Mouse (Mus musculus): ENCODE measurements around the gene Snx19. TPM values are rescaled to one million over a fixed set of nuclear protein-coding genes. Genes with fewer than 3 reads are reported as not detected.

The Snx19 gene
- polyA plus RNA-seq, 1 experiment from 2014 or later = 8.6 TPM

DNA sequence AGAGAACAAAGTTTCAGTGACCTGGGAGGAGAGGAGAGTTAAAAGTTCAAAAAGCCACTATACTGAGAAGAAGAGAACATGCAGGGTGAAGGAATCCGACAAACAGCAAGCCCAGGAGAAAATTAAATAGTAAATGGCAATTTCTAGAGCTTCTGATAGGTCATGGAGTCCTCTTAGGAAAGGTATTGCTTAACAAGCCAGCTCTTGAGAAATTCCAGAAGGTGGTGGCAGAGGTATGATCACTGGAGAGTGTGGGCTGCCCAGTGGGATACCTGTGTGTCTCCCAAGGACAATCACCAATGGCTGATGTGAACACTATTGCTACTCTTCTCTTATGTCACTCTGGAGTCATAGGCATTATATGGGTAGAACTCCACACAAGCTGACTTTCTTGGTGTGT lies 19.2 kb downstream of the Snx19 start:
- TF ChIP-seq CTCF (IDR thresholded peaks at IDR 0.05; ENCODE audit: low read depth) = no peak
- no peaks in the 10 kb centered on the region for H3K27me3 ChIP-seq (replicated peaks; ENCODE audit: control insufficient read depth, insufficient read depth, low read length)
- H3K36me3 ChIP-seq (ENCODE audit: control insufficient read depth, insufficient read depth) = peaks cover 54% of the 10 kb centered on the region
- H3K27ac ChIP-seq (ENCODE audit: low read depth, low read length) = peak overlapping the region; percentile 54
- no peak overlapping the region for H3K4me2 ChIP-seq (replicated peaks; ENCODE audit: low read depth)
- no peaks in the 10 kb centered on the region for H3K9me3 ChIP-seq (ENCODE audit: control insufficient read depth)
- no peak overlapping the region for H3K9ac ChIP-seq (ENCODE audit: low read depth, low read length)
- no peaks in the 10 kb centered on the region for H3K4me1 ChIP-seq (replicated peaks; ENCODE audit: control insufficient read depth, insufficient read depth, low read length)
- ATAC-seq = no peak
- no peak overlapping the region for H3K4me3 ChIP-seq (ENCODE audit: low read depth, low read length)
- 93% methylated on average over 1 of the region's 1 CpGs for WGBS

GRCm38 (mm10) chr9:30448459-30448858 lies 21.6 kb downstream of the Snx19 start:
- Histone ChIP-seq H3K27ac (ENCODE audit: low read depth, low read length) (no peak overlapping the region), H3K9ac (ENCODE audit: low read depth, low read length) (no peak overlapping the region), H3K36me3 (ENCODE audit: control insufficient read depth, insufficient read depth) (peaks cover 43% of the 10 kb centered on the region), H3K27me3 (replicated peaks; ENCODE audit: control insufficient read depth, insufficient read depth, low read length) (no peaks in the 10 kb centered on the region), H3K4me3 (ENCODE audit: low read depth, low read length) (no peak overlapping the region), H3K4me1 (replicated peaks; ENCODE audit: control insufficient read depth, insufficient read depth, low read length) (no peaks in the 10 kb centered on the region), H3K9me3 (ENCODE audit: control insufficient read depth) (no peaks in the 10 kb centered on the region), H3K4me2 (replicated peaks; ENCODE audit: low read depth) (no peak overlapping the region)
- WGBS = 47% methylated on average over 4 of the region's 4 CpGs
- no peak for ATAC-seq
- TF ChIP-seq CTCF (IDR thresholded peaks at IDR 0.05; ENCODE audit: low read depth) = peak; percentile 68

GRCm38 (mm10) chr9:30449862-30450261 lies 23.0 kb downstream of the Snx19 start:
- Histone ChIP-seq H3K4me3 (ENCODE audit: low read depth, low read length) (no peak overlapping the region), H3K4me2 (replicated peaks; ENCODE audit: low read depth) (no peak overlapping the region), H3K27ac (ENCODE audit: low read depth, low read length) (no peak overlapping the region), H3K9me3 (ENCODE audit: control insufficient read depth) (no peaks in the 10 kb centered on the region), H3K36me3 (ENCODE audit: control insufficient read depth, insufficient read depth) (peaks cover 36% of the 10 kb centered on the region), H3K9ac (ENCODE audit: low read depth, low read length) (no peak overlapping the region), H3K4me1 (replicated peaks; ENCODE audit: control insufficient read depth, insufficient read depth, low read length) (no peaks in the 10 kb centered on the region), H3K27me3 (replicated peaks; ENCODE audit: control insufficient read depth, insufficient read depth, low read length) (no peaks in the 10 kb centered on the region)
- TF ChIP-seq CTCF (IDR thresholded peaks at IDR 0.05; ENCODE audit: low read depth) = no peak
- ATAC-seq = no peak
- 58% methylated on average over 2 of the region's 2 CpGs for WGBS

DNA sequence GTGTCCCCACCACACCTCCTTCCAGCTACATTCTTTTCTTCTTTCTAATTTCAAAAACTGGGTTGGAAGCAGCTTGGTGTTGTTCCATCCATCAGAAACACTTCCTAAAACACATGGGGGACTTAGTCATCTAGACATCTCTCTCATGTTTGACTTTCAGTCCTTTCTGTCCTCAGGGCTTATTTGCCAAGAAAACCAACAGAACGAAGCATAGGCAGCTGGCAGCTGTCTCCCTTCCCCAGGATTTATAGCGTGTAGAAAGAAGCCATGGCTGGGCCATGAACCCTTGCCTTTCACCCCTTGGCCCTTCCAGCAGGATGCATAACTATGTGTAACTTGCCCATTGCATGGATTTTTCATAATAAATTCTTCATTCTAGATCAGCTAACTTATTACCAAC lies 23.9 kb downstream of the Snx19 start:
- ATAC-seq = no peak
- H3K27ac ChIP-seq (ENCODE audit: low read depth, low read length) = no peak overlapping the region
- 69% methylated on average over 2 of the region's 2 CpGs for WGBS
- H3K4me1 ChIP-seq (replicated peaks; ENCODE audit: control insufficient read depth, insufficient read depth, low read length) = no peaks in the 10 kb centered on the region
- H3K27me3 ChIP-seq (replicated peaks; ENCODE audit: control insufficient read depth, insufficient read depth, low read length) = no peaks in the 10 kb centered on the region
- H3K36me3 ChIP-seq (ENCODE audit: control insufficient read depth, insufficient read depth) = peaks cover 31% of the 10 kb centered on the region
- H3K4me2 ChIP-seq (replicated peaks; ENCODE audit: low read depth) = no peak overlapping the region
- TF ChIP-seq CTCF (IDR thresholded peaks at IDR 0.05; ENCODE audit: low read depth) = no peak
- no peaks in the 10 kb centered on the region for H3K9me3 ChIP-seq (ENCODE audit: control insufficient read depth)
- H3K9ac ChIP-seq (ENCODE audit: low read depth, low read length) = no peak overlapping the region
- H3K4me3 ChIP-seq (ENCODE audit: low read depth, low read length) = no peak overlapping the region

GRCm38 (mm10) chr9:30454527-30454926 lies 27.6 kb downstream of the Snx19 start:
- Histone ChIP-seq H3K27ac (ENCODE audit: low read depth, low read length) (no peak overlapping the region), H3K9me3 (ENCODE audit: control insufficient read depth) (no peaks in the 10 kb centered on the region), H3K4me2 (replicated peaks; ENCODE audit: low read depth) (no peak overlapping the region), H3K36me3 (ENCODE audit: control insufficient read depth, insufficient read depth) (peaks cover 11% of the 10 kb centered on the region; the same call in 1 of the 2 replicates), H3K4me1 (replicated peaks; ENCODE audit: control insufficient read depth, insufficient read depth, low read length) (no peaks in the 10 kb centered on the region), H3K27me3 (replicated peaks; ENCODE audit: control insufficient read depth, insufficient read depth, low read length) (no peaks in the 10 kb centered on the region), H3K4me3 (ENCODE audit: low read depth, low read length) (no peak overlapping the region), H3K9ac (ENCODE audit: low read depth, low read length) (no peak overlapping the region)
- no peak for ATAC-seq
- TF ChIP-seq CTCF (IDR thresholded peaks at IDR 0.05; ENCODE audit: low read depth) = no peak
- WGBS = 69% methylated on average over 2 of the region's 2 CpGs

- 76% methylated on average over 6 of the region's 6 CpGs for WGBS
- no peak for ATAC-seq
These were observed 29.3 kb downstream of the Snx19 start for GRCm38 (mm10) chr9:30456250-30456649.

GRCm38 (mm10) chr9:30460501-30460900 lies 33.6 kb downstream of the Snx19 start:
- Histone ChIP-seq H3K4me2 (replicated peaks; ENCODE audit: low read depth) (no peak overlapping the region), H3K27me3 (replicated peaks; ENCODE audit: control insufficient read depth, insufficient read depth, low read length) (no peaks in the 10 kb centered on the region), H3K9ac (ENCODE audit: low read depth, low read length) (no peak overlapping the region), H3K4me1 (replicated peaks; ENCODE audit: control insufficient read depth, insufficient read depth, low read length) (no peaks in the 10 kb centered on the region), H3K27ac (ENCODE audit: low read depth, low read length) (no peak overlapping the region), H3K9me3 (ENCODE audit: control insufficient read depth) (no peaks in the 10 kb centered on the region), H3K36me3 (ENCODE audit: control insufficient read depth, insufficient read depth) (peaks cover 36% of the 10 kb centered on the region), H3K4me3 (ENCODE audit: low read depth, low read length) (no peak overlapping the region)
- 58% methylated on average over 8 of the region's 8 CpGs for WGBS
- TF ChIP-seq CTCF (IDR thresholded peaks at IDR 0.05; ENCODE audit: low read depth) = no peak
- no peak for ATAC-seq

More at GRCm38 (mm10) chr9:30456250-30456649, 29.3 kb downstream of the Snx19 start:
- peaks cover 5% of the 10 kb centered on the region; the same call in 1 of the 2 replicates for H3K36me3 ChIP-seq (ENCODE audit: control insufficient read depth, insufficient read depth)
- H3K27me3 ChIP-seq (replicated peaks; ENCODE audit: control insufficient read depth, insufficient read depth, low read length) = no peaks in the 10 kb centered on the region
- H3K4me2 ChIP-seq (replicated peaks; ENCODE audit: low read depth) = no peak overlapping the region
- H3K4me1 ChIP-seq (replicated peaks; ENCODE audit: control insufficient read depth, insufficient read depth, low read length) = no peaks in the 10 kb centered on the region
- TF ChIP-seq CTCF (IDR thresholded peaks at IDR 0.05; ENCODE audit: low read depth) = no peak
- no peak overlapping the region for H3K4me3 ChIP-seq (ENCODE audit: low read depth, low read length)
- H3K9me3 ChIP-seq (ENCODE audit: control insufficient read depth) = no peaks in the 10 kb centered on the region
- H3K27ac ChIP-seq (ENCODE audit: low read depth, low read length) = no peak overlapping the region
- no peak overlapping the region for H3K9ac ChIP-seq (ENCODE audit: low read depth, low read length)

Measured in intestine, postnatal 0 days (tissue).